Mouse (Mus musculus): ENCODE measurements around the gene Trp53. TPM values are rescaled to one million over a fixed set of nuclear protein-coding genes. Genes with fewer than 3 reads are reported as not detected.
A peak's percentile ranks its signal among the peaks of the same experiment; 100 is the strongest.

Trp53 gene
- polyA plus RNA-seq, 1 experiment from 2014 or later, result 62.4 TPM

GRCm38 (mm10) chr11:69632284-69633089 is 52.3 kb downstream of the Trp53 start, which contains the start of gene Fxr2:
Gene Fxr2, plus strand, starts transcription at chr11:69632990.
- Histone ChIP-seq H3K4me3 (replicated peaks) (peak within 1 kb of the TSS; percentile 94), H3K4me2 (peak within 1 kb of the TSS; percentile 76), H3K4me1 (replicated peaks) (peaks cover 43% of the 10 kb centered on the region), H3K9me3 (replicated peaks) (no peaks in the 10 kb centered on the region), H3K27me3 (no peaks in the 10 kb centered on the region), H3K36me3 (replicated peaks) (peaks cover 10% of the 10 kb centered on the region), H3K27ac (replicated peaks) (peak within 1 kb of the TSS; percentile 93), H3K9ac (peak within 1 kb of the TSS; percentile 99)
- ATAC-seq (ENCODE audit: insufficient read depth), result peak; percentile 97
- WGBS (ENCODE audit: insufficient replicate concordance), result 0% methylated on average over 51 of the region's 56 CpGs

DNA sequence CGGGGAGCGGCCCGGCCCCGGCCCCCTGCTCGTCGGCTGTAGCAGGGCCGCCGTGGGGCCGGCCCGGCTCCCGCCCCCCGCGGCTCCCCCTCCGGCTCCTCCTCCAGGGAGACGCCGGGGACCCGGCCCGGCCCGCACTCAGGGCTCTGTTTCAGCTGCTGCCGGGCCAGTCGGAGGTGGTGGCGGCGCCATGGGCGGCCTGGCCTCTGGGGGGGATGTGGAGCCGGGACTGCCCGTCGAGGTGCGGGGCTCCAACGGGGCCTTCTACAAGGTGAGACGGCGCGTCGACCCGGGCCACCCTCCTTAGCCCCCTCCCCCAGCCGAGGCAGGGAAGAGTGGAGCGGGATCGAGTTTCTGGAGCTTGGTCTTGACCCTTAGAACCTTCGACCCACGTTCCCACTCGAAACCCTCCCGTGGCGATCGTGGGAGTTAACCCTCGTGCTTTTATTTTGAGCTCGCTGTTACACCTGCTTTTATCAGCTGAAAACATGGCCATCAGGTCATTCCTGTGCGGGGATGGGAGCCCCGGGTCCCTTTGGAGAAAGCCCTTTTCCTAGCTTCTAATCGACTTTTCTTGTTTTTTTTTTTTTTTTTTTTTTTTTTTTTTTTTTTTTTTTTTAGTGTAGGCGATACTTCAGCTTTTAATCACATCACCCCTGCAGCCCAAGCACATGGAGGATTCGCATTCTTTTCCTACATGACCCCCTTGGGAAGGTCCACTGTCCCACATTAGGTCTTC is 53.1 kb downstream of the Trp53 start:
- Histone ChIP-seq H3K27me3 (no peaks in the 10 kb centered on the region), H3K4me2 (peak overlapping the region; percentile 76), H3K4me3 (replicated peaks) (peak overlapping the region; percentile 94), H3K27ac (replicated peaks) (peak overlapping the region; percentile 93), H3K9me3 (replicated peaks) (no peaks in the 10 kb centered on the region), H3K9ac (peak overlapping the region; percentile 99), H3K36me3 (replicated peaks) (peaks cover 18% of the 10 kb centered on the region), H3K4me1 (replicated peaks) (peaks cover 43% of the 10 kb centered on the region)
- ATAC-seq (ENCODE audit: insufficient read depth), result peak; percentile 59
- WGBS (ENCODE audit: insufficient replicate concordance), result under 1% methylated on average over 37 of the region's 50 CpGs

- Histone ChIP-seq H3K9me3 (replicated peaks) (no peaks in the 10 kb centered on the region), H3K4me3 (replicated peaks) (0 out of 2 replicates have a peak overlapping the region, but pooled peaks have one; percentile 1), H3K36me3 (replicated peaks) (peaks cover 35% of the 10 kb centered on the region), H3K9ac (no peak overlapping the region), H3K4me1 (replicated peaks) (peaks cover 39% of the 10 kb centered on the region), H3K27me3 (no peaks in the 10 kb centered on the region), H3K4me2 (peak overlapping the region; percentile 76; the same call in 1 of the 2 replicates), H3K27ac (replicated peaks) (no peak overlapping the region)
- WGBS (ENCODE audit: insufficient replicate concordance), result 79% methylated on average over 3 of the region's 3 CpGs
- no peak for ATAC-seq (ENCODE audit: insufficient read depth)
Observed at GRCm38 (mm10) chr11:69635471-69635870, 55.3 kb downstream of the Trp53 start.

MicroRNAs encoded within 50 kb of the gene (microRNA counts, 519-probe panel; counts per million panel counts)
- 2,951 counts per million, percentile 59 among the panel's probes with 10 or more counts for microRNA mmu-miR-467f

Small RNA genes within 50 kb of the gene (microRNA-seq; reads per million reads assigned to microRNA genes)
- not detected for gene Mir467f

Other genes with a start within 250 kb of the Trp53 start
- gene Rnf227, start 239.9 kb upstream of the Trp53 start, polyA plus RNA-seq (2015; fragmentation: Nextera tagmentation; extraction: Ambion mirVana), result 0.97 and 1.3 TPM in 2 replicates
- 3.4 and 5.8 TPM in 2 replicates for gene Chd3, start 211.0 kb upstream of the Trp53 start, polyA plus RNA-seq (2015; fragmentation: Nextera tagmentation; extraction: Ambion mirVana)
- gene Naa38, start 184.9 kb upstream of the Trp53 start, polyA plus RNA-seq (2015; fragmentation: Nextera tagmentation; extraction: Ambion mirVana), result 77.2 and 88.0 TPM in 2 replicates
- gene Cyb5d1, start 184.7 kb upstream of the Trp53 start, polyA plus RNA-seq (2015; fragmentation: Nextera tagmentation; extraction: Ambion mirVana), result 9.6 and 11.0 TPM in 2 replicates
- 6.6 and 7.1 TPM in 2 replicates for gene Tmem88, start 182.1 kb upstream of the Trp53 start, polyA plus RNA-seq (2015; fragmentation: Nextera tagmentation; extraction: Ambion mirVana)
- gene Kdm6b, start 166.7 kb upstream of the Trp53 start, polyA plus RNA-seq (2015; fragmentation: Nextera tagmentation; extraction: Ambion mirVana), result 4.0 TPM in 2 replicates
- gene Dnah2, start 31.2 kb upstream of the Trp53 start, polyA plus RNA-seq (2015; fragmentation: Nextera tagmentation; extraction: Ambion mirVana), result 0.07 and 0.20 TPM in 2 replicates
- 0.50 and 0.58 TPM in 2 replicates for gene Efnb3, start 20.2 kb upstream of the Trp53 start, polyA plus RNA-seq (2015; fragmentation: Nextera tagmentation; extraction: Ambion mirVana)
- 15.9 and 16.9 TPM in 2 replicates for gene Wrap53, start 104 bp upstream of the Trp53 start, polyA plus RNA-seq (2015; fragmentation: Nextera tagmentation; extraction: Ambion mirVana)
- gene Atp1b2, start 25.6 kb downstream of the Trp53 start, polyA plus RNA-seq (2015; fragmentation: Nextera tagmentation; extraction: Ambion mirVana), result 14.1 and 14.7 TPM in 2 replicates
- 26.6 and 27.2 TPM in 2 replicates for gene Shbg, start 37.5 kb downstream of the Trp53 start, polyA plus RNA-seq (2015; fragmentation: Nextera tagmentation; extraction: Ambion mirVana)
- 10.2 and 11.1 TPM in 2 replicates for gene Sat2, start 41.7 kb downstream of the Trp53 start, polyA plus RNA-seq (2015; fragmentation: Nextera tagmentation; extraction: Ambion mirVana)
- gene Fxr2, start 52.6 kb downstream of the Trp53 start, polyA plus RNA-seq (2015; fragmentation: Nextera tagmentation; extraction: Ambion mirVana), result 7.3 and 9.7 TPM in 2 replicates
- gene Sox15, start 75.0 kb downstream of the Trp53 start, polyA plus RNA-seq (2015; fragmentation: Nextera tagmentation; extraction: Ambion mirVana), result not detected in 2 replicates
- gene Mpdu1, start 82.3 kb downstream of the Trp53 start, polyA plus RNA-seq (2015; fragmentation: Nextera tagmentation; extraction: Ambion mirVana), result 34.1 and 35.2 TPM in 2 replicates
- gene Cd68, start 85.8 kb downstream of the Trp53 start, polyA plus RNA-seq (2015; fragmentation: Nextera tagmentation; extraction: Ambion mirVana), result 28.2 and 31.4 TPM in 2 replicates
- gene Eif4a1, start 92.1 kb downstream of the Trp53 start, polyA plus RNA-seq (2015; fragmentation: Nextera tagmentation; extraction: Ambion mirVana), result 228 and 232 TPM in 2 replicates
- 23.9 and 27.2 TPM in 2 replicates for gene Senp3, start 101.7 kb downstream of the Trp53 start, polyA plus RNA-seq (2015; fragmentation: Nextera tagmentation; extraction: Ambion mirVana)
- gene Tnfsf13, start 105.4 kb downstream of the Trp53 start, polyA plus RNA-seq (2015; fragmentation: Nextera tagmentation; extraction: Ambion mirVana), result 0.15 and 0.64 TPM in 2 replicates
- gene Tnfsf12, start 115.5 kb downstream of the Trp53 start, polyA plus RNA-seq (2015; fragmentation: Nextera tagmentation; extraction: Ambion mirVana), result 2.1 and 2.6 TPM in 2 replicates
- 0.85 and 0.89 TPM in 2 replicates for gene Tnfsfm13, start 115.7 kb downstream of the Trp53 start, polyA plus RNA-seq (2015; fragmentation: Nextera tagmentation; extraction: Ambion mirVana)
- gene Polr2a, start 178.3 kb downstream of the Trp53 start, polyA plus RNA-seq (2015; fragmentation: Nextera tagmentation; extraction: Ambion mirVana), result 10.2 and 10.4 TPM in 2 replicates
- not detected in 2 replicates for gene Slc35g3, start 181.6 kb downstream of the Trp53 start, polyA plus RNA-seq (2015; fragmentation: Nextera tagmentation; extraction: Ambion mirVana)
- 0.43 and 0.92 TPM in 2 replicates for gene Zbtb4, start 185.6 kb downstream of the Trp53 start, polyA plus RNA-seq (2015; fragmentation: Nextera tagmentation; extraction: Ambion mirVana)
- gene Chrnb1, start 215.6 kb downstream of the Trp53 start, polyA plus RNA-seq (2015; fragmentation: Nextera tagmentation; extraction: Ambion mirVana), result 0.84 and 1.3 TPM in 2 replicates
- gene Fgf11, start 221.5 kb downstream of the Trp53 start, polyA plus RNA-seq (2015; fragmentation: Nextera tagmentation; extraction: Ambion mirVana), result 0.16 and 0.18 TPM in 2 replicates
- 0.69 and 0.94 TPM in 2 replicates for gene Tmem102, start 225.3 kb downstream of the Trp53 start, polyA plus RNA-seq (2015; fragmentation: Nextera tagmentation; extraction: Ambion mirVana)
- gene Gm39566, start 234.9 kb downstream of the Trp53 start, polyA plus RNA-seq (2015; fragmentation: Nextera tagmentation; extraction: Ambion mirVana), result not detected in 2 replicates
- gene Spem2, start 238.1 kb downstream of the Trp53 start, polyA plus RNA-seq (2015; fragmentation: Nextera tagmentation; extraction: Ambion mirVana), result not detected in 2 replicates
- not detected in 2 replicates for gene Spem1, start 241.8 kb downstream of the Trp53 start, polyA plus RNA-seq (2015; fragmentation: Nextera tagmentation; extraction: Ambion mirVana)

Measured in liver, embryonic 15.5 days (tissue).